Mouse (Mus musculus) lung, postnatal 0 days (tissue): Measurements from ENCODE around the gene Prickle4. TPM values are rescaled to one million over a fixed set of nuclear protein-coding genes. Genes with fewer than 3 reads are reported as not detected.

Source experiments
- ATAC-seq: fragments of 200-750 bp; cut with Nextera tagmentation; 2 replicates; pipeline ENCODE4 v1.8.0; 2017; ENCODE audit warnings: moderate library complexity
- DNase-seq: peaks from one replicate; pipeline ENCODE4 v3.0.0-alpha.2; 2016; ENCODE audit warnings: low spot score
- H3K27ac ChIP-seq: fragments of 300-500 bp; sonication (generic); 2 replicates; pipeline ENCODE4 v1.5.1; 2014; ENCODE audit warnings: antibody characterized with exemption, mild to moderate bottlenecking, low read length, mixed read lengths
- H3K27me3 ChIP-seq: fragments of 300-500 bp; sonication (generic); replicated peaks from 2 replicates; pipeline ENCODE4 v1.6.1; 2014; ENCODE audit warnings: low read length, mixed read lengths; ENCODE audit not compliant: insufficient read depth
- H3K36me3 ChIP-seq: fragments of 300-500 bp; sonication (generic); 2 replicates; pipeline ENCODE4 v1.6.1; 2014; ENCODE audit warnings: low read length, mixed read lengths; ENCODE audit not compliant: insufficient read depth
- H3K4me1 ChIP-seq: fragments of 300-500 bp; sonication (generic); 2 replicates; pipeline ENCODE4 v1.6.1; 2014; ENCODE audit warnings: antibody characterized with exemption, low read depth, low read length, mixed read lengths; ENCODE audit not compliant: insufficient read depth
- H3K4me2 ChIP-seq: fragments of 300-500 bp; sonication (generic); replicated peaks from 2 replicates; pipeline ENCODE4 v1.6.1; 2014; ENCODE audit warnings: low read depth, mild to moderate bottlenecking, low read length, moderate library complexity, mixed read lengths
- H3K4me3 ChIP-seq: fragments of 300-500 bp; sonication (generic); 2 replicates; pipeline ENCODE4 v1.5.1; 2014; ENCODE audit warnings: low read depth, low read length
- H3K9ac ChIP-seq: fragments of 300-500 bp; sonication (generic); replicated peaks from 2 replicates; pipeline ENCODE4 v1.6.1; 2014; ENCODE audit warnings: low read depth, mild to moderate bottlenecking
- H3K9me3 ChIP-seq: fragments of 300-500 bp; sonication (generic); 2 replicates; pipeline ENCODE4 v1.6.1; 2016; ENCODE audit warnings: low read length, mixed read lengths
- CTCF ChIP-seq: IDR thresholded peaks from 2 replicates; pipeline ENCODE4 v1.5.1; 2016; ENCODE audit warnings: antibody characterized with exemption, mild to moderate bottlenecking
- EP300 ChIP-seq: IDR thresholded peaks from 2 replicates; pipeline ENCODE4 v1.6.1; 2016; ENCODE audit warnings: antibody characterized with exemption, mild to moderate bottlenecking, control low read depth
- WGBS: fragments of 180-500 bp; shearing (Covaris S2); extraction: QIAGEN DNeasy Blood & Tissue Kit; methylation state at CpG from one replicate; pipeline ENCODE4 v1.1.7; 2014; 5-methylcytosine and 5-hydroxymethylcytosine counted together
- polyA plus RNA-seq: library from polyadenylated mRNA; unstranded; fragments of >200 nt; fragmentation: Nextera tagmentation; extraction: Ambion mirVana; gene quantifications from 2 replicates; pipeline ENCODE4 v1.2.1, GENCODE M21; 2015

The Prickle4 gene
- polyA plus RNA-seq, 1 experiment from 2014 or later = 0.94 TPM

- 41% methylated on average over 11 of the region's 11 CpGs for WGBS
- no peak within 1 kb of the TSS for H3K4me2 ChIP-seq
- no peaks in the 10 kb centered on the region for H3K36me3 ChIP-seq
- H3K9me3 ChIP-seq = no peaks in the 10 kb centered on the region
- no peak within 1 kb of the TSS for H3K4me3 ChIP-seq
- ATAC-seq = no peak
- H3K27ac ChIP-seq = no peak within 1 kb of the TSS
- no peaks in the 10 kb centered on the region for H3K4me1 ChIP-seq
- H3K9ac ChIP-seq = no peak within 1 kb of the TSS
- TF ChIP-seq EP300 = no peak
- no peak for TF ChIP-seq CTCF
- DNase-seq = no peak
- no peaks in the 10 kb centered on the region for H3K27me3 ChIP-seq
These were observed 32.0 kb upstream of the Prickle4 start, which contains the start of gene Pgc for GRCm38 (mm10) chr17:47726566-47726965. Gene Pgc, plus strand, starts transcription at chr17:47726842.

- Histone ChIP-seq H3K9me3 (no peaks in the 10 kb centered on the region), H3K27me3 (no peaks in the 10 kb centered on the region), H3K9ac (no peak overlapping the region), H3K27ac (no peak overlapping the region), H3K4me3 (no peak overlapping the region), H3K4me2 (no peak overlapping the region), H3K36me3 (no peaks in the 10 kb centered on the region), H3K4me1 (no peaks in the 10 kb centered on the region)
- ATAC-seq (no peak), DNase-seq (no peak)
- TF ChIP-seq CTCF (no peak), EP300 (no peak)
- WGBS = 59% methylated on average over 4 of the region's 4 CpGs
These were observed 26.6 kb upstream of the Prickle4 start for GRCm38 (mm10) chr17:47721183-47721582.

GRCm38 (mm10) chr17:47715037-47715436 is 20.5 kb upstream of the Prickle4 start:
- Histone ChIP-seq H3K27ac (no peak overlapping the region), H3K4me3 (no peak overlapping the region), H3K9me3 (no peaks in the 10 kb centered on the region), H3K9ac (no peak overlapping the region), H3K27me3 (no peaks in the 10 kb centered on the region), H3K4me1 (no peaks in the 10 kb centered on the region), H3K4me2 (no peak overlapping the region), H3K36me3 (no peaks in the 10 kb centered on the region)
- ATAC-seq (no peak), DNase-seq (no peak)
- TF ChIP-seq EP300 (no peak), CTCF (no peak)
- 40% methylated on average over 3 of the region's 3 CpGs for WGBS

- H3K4me2 ChIP-seq = no peak overlapping the region
- H3K27ac ChIP-seq = no peak overlapping the region
- no peak overlapping the region for H3K4me3 ChIP-seq
- 69% methylated on average over 9 of the region's 22 CpGs for WGBS
- H3K4me1 ChIP-seq = no peaks in the 10 kb centered on the region
- no peaks in the 10 kb centered on the region for H3K27me3 ChIP-seq
- no peaks in the 10 kb centered on the region for H3K9me3 ChIP-seq
- TF ChIP-seq CTCF = no peak
- no peak for TF ChIP-seq EP300
- no peak for DNase-seq
- ATAC-seq = no peak
- no peak overlapping the region for H3K9ac ChIP-seq
- H3K36me3 ChIP-seq = no peaks in the 10 kb centered on the region
These were observed 18.5 kb upstream of the Prickle4 start for GRCm38 (mm10) chr17:47712889-47713571.

GRCm38 (mm10) chr17:47711883-47712282 is 17.3 kb upstream of the Prickle4 start:
- 42% methylated on average over 6 of the region's 6 CpGs for WGBS
- DNase-seq = no peak
- ATAC-seq = no peak
- TF ChIP-seq EP300 = no peak
- TF ChIP-seq CTCF = no peak
- Histone ChIP-seq H3K4me1 (no peaks in the 10 kb centered on the region), H3K27me3 (no peaks in the 10 kb centered on the region), H3K27ac (no peak overlapping the region), H3K9ac (no peak overlapping the region), H3K36me3 (no peaks in the 10 kb centered on the region), H3K9me3 (no peaks in the 10 kb centered on the region), H3K4me3 (no peak overlapping the region), H3K4me2 (no peak overlapping the region)

GRCm38 (mm10) chr17:47710036-47710435 is 15.5 kb upstream of the Prickle4 start:
- no peak overlapping the region for H3K4me3 ChIP-seq
- no peaks in the 10 kb centered on the region for H3K36me3 ChIP-seq
- H3K27ac ChIP-seq = no peak overlapping the region
- 54% methylated on average over 3 of the region's 3 CpGs for WGBS
- no peaks in the 10 kb centered on the region for H3K9me3 ChIP-seq
- ATAC-seq (no peak), DNase-seq (no peak)
- no peaks in the 10 kb centered on the region for H3K27me3 ChIP-seq
- no peak overlapping the region for H3K9ac ChIP-seq
- no peak overlapping the region for H3K4me2 ChIP-seq
- no peak for TF ChIP-seq EP300
- no peak for TF ChIP-seq CTCF
- H3K4me1 ChIP-seq = no peaks in the 10 kb centered on the region

GRCm38 (mm10) chr17:47708972-47709371 is 14.4 kb upstream of the Prickle4 start:
- TF ChIP-seq CTCF (no peak), EP300 (no peak)
- no peaks in the 10 kb centered on the region for H3K27me3 ChIP-seq
- H3K9me3 ChIP-seq = no peaks in the 10 kb centered on the region
- no peak for DNase-seq
- H3K4me2 ChIP-seq = no peak overlapping the region
- H3K27ac ChIP-seq = no peak overlapping the region
- no peaks in the 10 kb centered on the region for H3K4me1 ChIP-seq
- H3K4me3 ChIP-seq = no peak overlapping the region
- H3K9ac ChIP-seq = no peak overlapping the region
- no peak for ATAC-seq
- H3K36me3 ChIP-seq = no peaks in the 10 kb centered on the region
- WGBS = 47% methylated on average over 4 of the region's 4 CpGs
